Mouse (Mus musculus): Measurements from ENCODE around the gene Sema4b.

Gene Sema4b

DNA sequence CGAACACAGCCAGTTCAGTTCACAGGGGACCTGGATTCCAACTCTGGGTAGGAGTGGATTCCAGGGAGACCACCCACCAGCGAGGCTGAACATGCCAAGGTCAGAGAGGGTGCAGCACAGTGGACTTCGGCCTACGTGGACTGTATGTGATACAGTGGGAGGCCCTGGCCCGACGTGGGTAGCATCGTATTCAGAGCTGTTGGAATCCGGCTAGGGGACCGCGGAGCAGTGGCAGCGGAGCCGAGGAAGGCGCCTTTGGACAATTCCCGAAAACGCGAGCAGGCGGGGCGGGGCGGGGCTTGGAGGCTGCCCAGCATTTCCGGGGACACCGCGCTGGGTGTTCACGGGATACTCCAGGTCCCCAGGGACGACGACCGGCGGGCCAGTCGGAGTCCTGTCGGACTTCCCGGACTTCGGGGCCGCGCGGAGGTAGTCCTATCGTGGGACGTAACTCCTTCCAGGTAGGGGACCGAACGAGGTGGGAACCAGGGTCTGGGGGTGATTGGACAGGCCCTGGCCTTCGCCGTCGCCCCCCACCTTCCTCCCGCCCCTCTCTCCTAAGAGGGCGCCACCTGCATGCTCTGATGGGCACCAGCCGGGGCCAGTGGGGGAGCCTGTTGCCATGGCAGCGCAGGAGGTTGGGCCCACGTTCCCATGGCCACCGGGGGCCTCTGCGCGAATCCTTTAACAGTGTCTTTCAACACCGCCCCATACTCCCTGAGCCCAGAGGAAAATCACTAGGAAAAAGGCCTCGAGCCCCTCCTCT, at the start of gene Sema4b:
Sema4b (plus strand) TSS at position 311 of the 766 bp plus-strand sequence.
- in situ Hi-C loops (cut with MboI) = no loop called here

- in situ Hi-C loops (cut with MboI) = no loop called here
Observed at GRCm38 (mm10) chr7:80138375-80138774, 48.3 kb upstream of the Sema4b start.

- in situ Hi-C loops (cut with MboI) = loop anchor here (5.0 to 10.0 kb wide), 2 partner anchors 71 to 234 kb away; partner anchors contain the start of gene Man2a2
Observed at GRCm38 (mm10) chr7:80140815-80141214, 45.8 kb upstream of the Sema4b start.

- in situ Hi-C loops (cut with MboI) = loop anchor here (5.0 to 10.0 kb wide), 2 partner anchors 69 to 231 kb away; partner anchors contain the start of gene Man2a2
Observed at GRCm38 (mm10) chr7:80143331-80144273, 43.0 kb upstream of the Sema4b start.

- in situ Hi-C loops (cut with MboI) = loop anchor here (5.0 to 10.0 kb wide), 2 partner anchors 68 to 230 kb away; partner anchors contain the start of gene Man2a2
Observed at GRCm38 (mm10) chr7:80144695-80145094, 41.9 kb upstream of the Sema4b start.

DNA sequence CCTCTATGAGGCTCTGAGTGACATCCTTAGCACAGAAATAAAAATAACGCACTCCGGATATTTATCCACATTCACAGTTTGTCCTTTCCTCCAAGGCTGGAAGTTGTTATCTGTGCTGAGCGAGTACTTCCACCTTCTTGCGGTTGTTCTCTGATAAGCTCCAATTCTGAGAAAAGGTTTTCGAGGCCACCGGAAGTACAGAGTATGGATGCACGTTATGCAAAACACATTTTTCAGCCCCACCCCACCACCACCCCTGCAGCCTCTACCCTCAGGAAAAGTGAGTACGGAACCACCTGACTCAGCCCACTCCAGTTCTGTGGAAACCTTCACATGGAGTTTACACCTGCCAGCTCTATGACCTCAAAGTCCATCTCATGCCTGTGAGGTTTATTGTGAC, 40.6 kb upstream of the Sema4b start:
- in situ Hi-C loops (cut with MboI) = loop anchor here (10.0 kb wide), 1 partner anchor 229 kb away; the partner anchor contains the start of gene Man2a2

DNA sequence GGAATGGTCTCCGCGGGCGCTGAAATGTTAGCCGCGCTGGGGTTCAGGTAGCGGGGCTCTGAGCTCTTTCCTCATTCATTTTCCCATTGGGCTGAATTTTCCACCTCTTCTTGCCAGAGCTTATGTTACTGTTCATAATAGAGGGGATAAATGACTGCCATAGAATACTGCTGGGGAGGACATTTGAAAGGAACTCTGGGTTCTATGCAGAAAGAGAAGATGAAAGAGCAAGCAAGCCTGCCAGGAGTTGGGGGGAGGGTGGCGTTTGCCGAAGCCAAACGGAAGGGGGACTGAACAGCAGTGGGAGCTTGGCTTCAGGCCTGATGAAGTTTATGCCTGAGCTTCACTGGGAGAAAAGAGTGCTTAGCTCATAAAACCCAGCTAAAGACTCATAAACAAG, 37.3 kb upstream of the Sema4b start:
- in situ Hi-C loops (cut with MboI) = loop anchor here (10.0 kb wide), 1 partner anchor 225 kb away; the partner anchor contains the start of gene Man2a2

DNA sequence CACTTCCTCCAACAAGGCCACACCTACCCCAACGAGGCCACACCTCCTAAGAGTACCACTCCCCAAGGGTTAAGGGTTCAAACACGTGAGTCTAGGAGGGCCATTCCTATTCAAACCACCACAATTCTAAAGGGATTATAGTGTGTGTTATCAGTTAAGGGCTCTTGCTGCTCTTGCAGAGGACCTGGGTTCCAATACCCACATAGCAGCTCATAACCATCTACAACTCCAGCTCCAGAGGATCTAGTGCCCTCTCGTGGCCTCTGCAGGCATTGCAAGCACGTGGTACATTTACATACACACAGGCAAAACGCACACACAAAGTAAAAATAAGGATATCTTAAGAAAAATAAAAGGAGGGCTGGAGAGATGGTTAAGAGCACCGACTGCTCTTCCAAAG, 34.5 kb upstream of the Sema4b start:
- in situ Hi-C loops (cut with MboI) = no loop called here

DNA sequence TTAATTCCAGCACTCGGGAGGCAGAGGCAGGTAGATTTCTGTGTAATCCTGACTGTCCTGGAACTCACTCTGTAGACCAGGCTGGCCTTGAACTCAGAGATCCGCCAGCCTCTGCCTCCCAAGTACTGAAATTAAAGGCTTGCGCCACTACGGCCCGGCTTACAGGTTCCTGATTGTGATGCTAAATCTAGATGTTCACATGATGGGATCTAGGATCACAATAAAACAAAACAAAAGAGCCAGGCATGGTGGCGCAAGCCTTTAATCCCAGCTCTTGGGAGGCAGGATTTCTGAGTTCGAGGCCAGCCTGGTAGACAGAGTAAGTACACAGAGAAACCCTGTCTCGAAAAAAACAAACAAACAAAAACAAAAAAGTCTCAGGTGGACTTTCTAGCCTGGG, 33.9 kb upstream of the Sema4b start:
- in situ Hi-C loops (cut with MboI) = no loop called here

GRCm38 (mm10) chr7:80154689-80155088, 32.0 kb upstream of the Sema4b start:
- in situ Hi-C loops (cut with MboI) = no loop called here

DNA sequence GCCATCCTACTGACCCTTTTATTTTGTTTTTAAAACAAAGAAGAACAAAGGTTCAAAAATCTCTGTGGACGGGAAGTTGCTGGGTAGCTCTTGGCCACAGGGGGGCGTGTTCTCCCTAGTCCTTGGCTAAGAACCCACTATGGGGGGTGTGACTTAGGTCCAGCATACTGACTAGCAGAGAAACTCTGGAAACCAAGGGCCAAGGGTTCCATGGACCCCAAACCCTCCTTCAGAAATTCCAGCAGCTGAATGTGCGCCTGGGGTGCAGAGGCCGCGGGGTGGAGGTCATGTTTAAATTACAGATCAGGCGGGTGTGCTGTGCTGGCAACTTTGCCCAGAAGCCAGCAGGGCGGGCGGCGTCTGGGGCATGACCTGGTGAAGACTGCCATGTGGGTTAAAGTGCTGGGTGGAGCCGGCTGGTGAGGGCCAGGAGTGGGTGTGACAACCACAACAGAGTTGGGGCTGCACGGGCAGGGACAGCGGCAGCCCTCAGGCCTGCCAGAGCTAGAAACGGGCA, 29.9 kb upstream of the Sema4b start:
- in situ Hi-C loops (cut with MboI) = no loop called here

GRCm38 (mm10) chr7:80158496-80159268, 28.0 kb upstream of the Sema4b start:
- in situ Hi-C loops (cut with MboI) = no loop called here

DNA sequence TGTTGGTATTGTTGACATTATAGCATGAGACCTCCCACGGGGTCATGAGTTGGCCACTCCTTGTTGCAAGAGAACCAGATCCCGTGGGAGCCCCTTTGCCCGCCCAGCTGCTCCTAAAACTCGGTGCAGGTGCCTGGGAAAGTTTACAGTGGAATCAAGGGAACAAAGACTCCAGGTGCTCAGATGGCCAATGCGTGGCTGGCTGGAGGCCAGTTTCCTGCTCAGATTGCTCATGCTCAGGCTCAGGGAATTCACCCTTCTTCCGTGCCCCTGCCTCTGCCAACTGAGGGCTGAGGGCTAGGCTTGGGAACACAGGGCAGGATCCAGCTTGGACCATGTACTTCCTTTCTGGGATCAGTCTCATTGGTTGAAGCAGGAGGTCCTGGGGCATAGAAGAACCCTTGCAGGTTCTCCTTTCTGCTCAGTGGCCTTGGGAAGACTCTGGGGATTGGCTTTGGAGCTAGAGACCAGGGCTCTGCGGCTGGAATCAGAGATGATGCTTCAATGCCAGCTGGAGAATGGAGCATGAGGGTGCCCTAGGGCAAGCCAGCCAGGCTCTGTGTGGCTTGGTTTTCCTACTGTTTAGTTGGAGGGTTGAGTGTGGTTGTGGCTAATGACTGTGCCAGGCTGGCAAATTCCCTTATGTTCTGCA, 26.2 kb upstream of the Sema4b start:
- in situ Hi-C loops (cut with MboI) = no loop called here

DNA sequence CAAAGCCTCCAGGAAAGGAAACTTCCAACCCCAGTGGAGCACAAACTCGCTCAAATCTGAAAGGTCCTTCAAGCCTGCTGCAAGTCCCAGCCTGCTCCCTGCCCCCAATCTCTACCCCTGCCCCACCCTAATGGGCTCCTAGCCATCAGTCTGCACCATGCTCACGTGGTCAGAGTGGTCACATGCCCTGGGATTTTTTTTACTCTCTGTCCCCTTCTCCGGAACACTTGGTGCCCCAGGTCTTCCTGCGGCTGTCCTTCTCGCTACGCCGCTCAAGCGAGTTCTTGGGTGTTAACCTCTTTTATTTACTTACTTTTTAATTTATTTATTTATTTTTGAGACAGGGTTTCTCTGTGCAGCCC, 25.7 kb upstream of the Sema4b start:
- in situ Hi-C loops (cut with MboI) = no loop called here

- in situ Hi-C loops (cut with MboI) = no loop called here
Observed at GRCm38 (mm10) chr7:80165432-80165831, 21.2 kb upstream of the Sema4b start.

GRCm38 (mm10) chr7:80166740-80167139, 19.9 kb upstream of the Sema4b start:
- in situ Hi-C loops (cut with MboI) = no loop called here

- in situ Hi-C loops (cut with MboI) = no loop called here
Observed at GRCm38 (mm10) chr7:80169847-80170246, 16.8 kb upstream of the Sema4b start.

GRCm38 (mm10) chr7:80171345-80171744, 15.3 kb upstream of the Sema4b start:
- in situ Hi-C loops (cut with MboI) = no loop called here

- in situ Hi-C loops (cut with MboI) = no loop called here
Observed at GRCm38 (mm10) chr7:80172069-80172956, 14.3 kb upstream of the Sema4b start.

DNA sequence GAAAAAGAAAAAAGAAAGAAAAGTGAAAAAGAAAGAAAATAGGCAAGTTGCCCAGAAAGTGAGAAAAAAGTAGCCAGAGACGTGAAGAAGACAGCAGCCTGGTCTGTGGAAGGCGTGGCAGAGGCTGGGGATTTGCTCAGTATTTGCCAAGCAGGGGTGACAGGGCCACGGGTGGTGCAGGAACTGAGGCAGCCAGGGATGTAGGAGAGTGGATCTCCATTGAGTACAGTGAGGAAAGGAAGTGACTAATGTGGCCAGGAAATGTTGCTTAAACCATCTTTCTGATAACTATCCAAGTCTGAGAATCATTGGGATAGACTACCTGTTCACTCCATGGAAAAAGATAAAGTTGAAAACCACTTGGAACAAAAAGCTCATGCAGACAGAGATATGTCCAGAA, 10.5 kb upstream of the Sema4b start:
- in situ Hi-C loops (cut with MboI) = no loop called here
